Mouse (Mus musculus) liver, embryonic 14.5 days (tissue): ENCODE results near the gene Hoxb2. TPM values are rescaled to one million over a fixed set of nuclear protein-coding genes. Genes with fewer than 3 reads are reported as not detected.

Experiments used
- ATAC-seq: fragments of 200-750 bp; cut with Nextera tagmentation; 2 replicates; pipeline ENCODE4 v1.8.0; 2017; ENCODE audit warnings: moderate number of reproducible peaks, mild to moderate bottlenecking, moderate library complexity; ENCODE audit not compliant: insufficient read depth
- DNase-seq, 3 experiments: peaks; one replicate each; pipeline ENCODE4 v3.0.0-alpha.2; 2012 to 2013; ENCODE audit warnings: low read depth in 3 of 3, low spot score in 3 of 3
- H3K27ac ChIP-seq: fragments of 300-500 bp; sonication (generic); 2 replicates; pipeline ENCODE4 v1.5.1; 2014; ENCODE audit warnings: moderate library complexity, mild to moderate bottlenecking, control low read depth, inconsistent platforms
- H3K27me3 ChIP-seq: fragments of 300-500 bp; sonication (generic); 2 replicates; pipeline ENCODE4 v1.6.1; 2014; ENCODE audit warnings: mild to moderate bottlenecking, low read length, moderate library complexity; ENCODE audit not compliant: control insufficient read depth, insufficient read depth
- H3K36me3 ChIP-seq: fragments of 300-500 bp; sonication (generic); replicated peaks from 2 replicates; pipeline ENCODE4 v1.6.1; 2014; ENCODE audit warnings: low read depth; ENCODE audit not compliant: control insufficient read depth, insufficient read depth
- H3K4me1 ChIP-seq, 2 experiments: fragments of 200-500 bp in 1 of 2; fragments of 300-500 bp in 1 of 2; sonication (generic) in 1 of 2; replicated peaks; 2 replicates each; pipeline ENCODE4 v1.6.1; 2012 to 2014; ENCODE audit warnings: antibody characterized with exemption in 1 of 2, inconsistent platforms in 1 of 2, low read length in 1 of 2; ENCODE audit not compliant: control insufficient read depth in 2 of 2, insufficient read depth in 2 of 2
- H3K4me2 ChIP-seq: fragments of 300-500 bp; sonication (generic); 2 replicates; pipeline ENCODE4 v1.6.1; 2014; ENCODE audit warnings: low read depth, mild to moderate bottlenecking, control low read depth, moderate library complexity
- H3K4me3 ChIP-seq, 2 experiments: fragments of 200-500 bp in 1 of 2; fragments of 300-500 bp in 1 of 2; sonication (generic) in 1 of 2; 2 replicates each; pipeline ENCODE4 v1.5.1; 2012 to 2014; ENCODE audit warnings: low read depth in 2 of 2, low read length in 2 of 2, mild to moderate bottlenecking in 2 of 2, control low read depth in 1 of 2, inconsistent platforms in 1 of 2, moderate library complexity in 1 of 2; ENCODE audit not compliant: insufficient read depth in 1 of 2
- H3K9ac ChIP-seq: fragments of 300-500 bp; sonication (generic); replicated peaks from 2 replicates; pipeline ENCODE4 v1.6.1; 2014; ENCODE audit warnings: mild to moderate bottlenecking, control low read depth, moderate library complexity
- H3K9me3 ChIP-seq: fragments of 300-500 bp; sonication (generic); 2 replicates; pipeline ENCODE4 v1.6.1; 2016; ENCODE audit warnings: low read length, mixed read lengths; ENCODE audit not compliant: control insufficient read depth
- CTCF ChIP-seq: IDR thresholded peaks from 2 replicates; pipeline ENCODE4 v1.5.1; 2016; ENCODE audit warnings: antibody characterized with exemption, low read depth, control low read depth
- EP300 ChIP-seq: IDR thresholded peaks from 2 replicates; pipeline ENCODE4 v1.6.1; 2016; ENCODE audit warnings: antibody characterized with exemption, low read depth
- WGBS: fragments of 180-500 bp; shearing (Covaris S2); extraction: QIAGEN DNeasy Blood & Tissue Kit; methylation state at CpG from one replicate; pipeline ENCODE4 v1.1.7; 2014; ENCODE audit not compliant: insufficient replicate concordance; 5-methylcytosine and 5-hydroxymethylcytosine counted together
- polyA plus RNA-seq, 2 experiments: library from polyadenylated mRNA; depleted of rRNA in 1 of 2; stranded (reverse) in 1 of 2; unstranded in 1 of 2; fragments of >200 nt; fragmentation: Nextera tagmentation in 1 of 2; extraction: Ambion mirVana in 1 of 2; gene quantifications; 2 replicates each; pipeline versions ENCODE4 v1.2.1 to v1.2.3; 2012 to 2014

The Hoxb2 gene
- polyA plus RNA-seq, 2 experiments = 0.51 to 1.1 TPM

GRCm38 (mm10) chr11:96348141-96348928, 2.0 kb upstream of the Hoxb2 start:
- no peak overlapping the region for H3K4me3 ChIP-seq
- no peak for TF ChIP-seq EP300
- no peak for TF ChIP-seq CTCF
- ATAC-seq (no peak), DNase-seq (no peak)
- H3K36me3 ChIP-seq = no peaks in the 10 kb centered on the region
- 23% methylated on average over 21 of the region's 21 CpGs for WGBS
- H3K27ac ChIP-seq = no peak overlapping the region
- H3K27me3 ChIP-seq = peaks cover 90% of the 10 kb centered on the region
- no peak overlapping the region for H3K4me2 ChIP-seq
- no peaks in the 10 kb centered on the region for H3K9me3 ChIP-seq
- H3K4me1 ChIP-seq = 0 out of 4 replicates have a peak, but pooled peaks cover 0 to 3% of the 10 kb centered on the region in 2 experiments
- H3K9ac ChIP-seq = no peak overlapping the region

GRCm38 (mm10) chr11:96348988-96349387, 1.3 kb upstream of the Hoxb2 start:
- no peak overlapping the region for H3K9ac ChIP-seq
- no peak for ATAC-seq
- H3K27ac ChIP-seq = no peak overlapping the region
- H3K9me3 ChIP-seq = no peaks in the 10 kb centered on the region
- 0 out of 4 replicates have a peak, but pooled peaks cover 0 to 3% of the 10 kb centered on the region in 2 experiments for H3K4me1 ChIP-seq
- WGBS = 47% methylated on average over 3 of the region's 3 CpGs
- TF ChIP-seq EP300 = no peak
- no peak for TF ChIP-seq CTCF
- H3K36me3 ChIP-seq = no peaks in the 10 kb centered on the region
- no peak overlapping the region for H3K4me2 ChIP-seq
- DNase-seq = no peak
- no peak overlapping the region for H3K4me3 ChIP-seq
- H3K27me3 ChIP-seq = peaks cover 90% of the 10 kb centered on the region

DNA sequence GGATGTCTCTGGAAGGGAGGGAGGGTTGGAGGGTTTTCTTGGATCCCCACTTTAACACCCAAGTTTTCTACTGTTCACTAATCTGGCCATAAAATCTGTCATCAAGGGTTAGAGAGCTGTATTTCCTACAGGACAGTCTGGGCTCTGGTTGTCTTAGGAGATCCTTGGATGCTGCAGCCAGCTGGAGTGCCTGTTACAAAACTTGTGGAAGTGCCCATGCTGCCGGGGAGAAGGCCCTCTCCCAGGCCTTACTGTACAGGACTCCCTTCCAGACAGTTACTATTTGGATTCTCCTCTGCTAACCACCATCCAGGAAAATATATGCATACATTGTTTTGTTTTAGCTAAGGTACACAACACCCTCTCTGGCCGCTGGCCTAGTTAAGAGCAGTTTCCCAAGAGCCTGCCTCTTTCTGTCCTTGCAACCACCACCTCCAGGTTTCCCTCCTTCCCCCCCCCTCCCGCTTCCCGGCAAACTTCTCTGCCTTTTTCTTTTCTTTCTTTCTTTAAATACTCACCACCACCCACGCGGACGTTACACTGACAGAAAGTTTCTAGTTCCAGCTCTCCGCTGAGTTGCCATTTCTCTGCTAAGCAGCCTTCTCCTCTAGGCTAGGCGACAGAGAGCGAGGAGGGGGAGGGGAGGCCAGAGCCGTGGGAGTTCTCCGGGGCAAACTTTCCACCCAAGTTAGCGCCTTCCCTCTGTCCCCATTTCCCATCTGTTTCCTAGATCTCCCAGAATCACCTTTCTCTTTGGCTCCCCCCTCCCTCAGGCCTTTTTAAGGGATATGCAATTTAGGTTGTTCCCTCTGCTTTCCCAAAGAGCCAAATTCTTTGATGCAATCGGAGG, 609 bp upstream of the Hoxb2 start:
- Histone ChIP-seq H3K4me2 (no peak overlapping the region), H3K4me1 (0 out of 4 replicates have a peak, but pooled peaks cover 0 to 3% of the 10 kb centered on the region in 2 experiments), H3K9ac (no peak overlapping the region), H3K4me3 (no peak overlapping the region), H3K27ac (no peak overlapping the region), H3K9me3 (no peaks in the 10 kb centered on the region), H3K36me3 (no peaks in the 10 kb centered on the region), H3K27me3 (peaks cover 90% of the 10 kb centered on the region)
- ATAC-seq (no peak), DNase-seq (no peak)
- no peak for TF ChIP-seq CTCF
- no peak for TF ChIP-seq EP300
- 33% methylated on average over 14 of the region's 14 CpGs for WGBS

DNA sequence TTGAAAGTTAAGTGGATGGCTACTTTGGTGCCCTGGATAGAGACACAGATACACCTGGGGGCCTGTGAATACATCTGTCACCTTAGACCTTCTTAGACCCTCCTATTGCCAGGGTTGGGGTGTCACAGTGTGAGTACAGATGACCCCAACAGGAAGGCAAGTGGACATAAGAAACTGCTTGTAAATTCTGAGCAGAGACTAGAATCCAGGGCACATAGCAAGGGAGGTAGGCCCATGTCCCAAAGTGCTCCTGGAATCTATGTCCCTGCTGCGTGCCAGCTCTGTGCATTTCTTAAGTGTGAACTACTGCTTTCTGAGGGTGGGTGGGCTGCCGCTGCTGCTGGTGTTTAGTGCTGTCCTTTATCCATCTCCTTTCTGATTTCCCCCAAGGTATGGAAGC, 466 bp downstream of the Hoxb2 start:
- 0 out of 4 replicates have a peak, but pooled peaks cover 0 to 3% of the 10 kb centered on the region in 2 experiments for H3K4me1 ChIP-seq
- no peak for TF ChIP-seq CTCF
- no peak for TF ChIP-seq EP300
- no peak overlapping the region for H3K27ac ChIP-seq
- no peak for ATAC-seq
- no peak overlapping the region for H3K9ac ChIP-seq
- no peaks in the 10 kb centered on the region for H3K9me3 ChIP-seq
- H3K4me2 ChIP-seq = no peak overlapping the region
- H3K36me3 ChIP-seq = no peaks in the 10 kb centered on the region
- H3K4me3 ChIP-seq = no peak overlapping the region
- peaks cover 84% of the 10 kb centered on the region for H3K27me3 ChIP-seq
- 49% methylated on average over 2 of the region's 2 CpGs for WGBS
- DNase-seq = no peak

GRCm38 (mm10) chr11:96351312-96351711, 987 bp downstream of the Hoxb2 start:
- Histone ChIP-seq H3K36me3 (no peaks in the 10 kb centered on the region), H3K4me2 (no peak overlapping the region), H3K9ac (no peak overlapping the region), H3K4me1 (0 out of 4 replicates have a peak, but pooled peaks cover 0 to 3% of the 10 kb centered on the region in 2 experiments), H3K27ac (no peak overlapping the region), H3K4me3 (no peak overlapping the region), H3K9me3 (no peaks in the 10 kb centered on the region), H3K27me3 (peaks cover 80% of the 10 kb centered on the region)
- TF ChIP-seq EP300 (no peak), CTCF (no peak)
- ATAC-seq (no peak), DNase-seq (no peak)
- 24% methylated on average over 11 of the region's 11 CpGs for WGBS
